Mouse (Mus musculus) adipocyte (in vitro differentiated cells): Measurements from ENCODE around the gene Mynn.
"Not testable (repeated sequence)": the region's sequence is repeated elsewhere in the genome, so short reads cannot be mapped to it uniquely, and the experiment has no call there.

ENCODE experiments used
- DNase-seq: peaks from one replicate; pipeline ENCODE4 v3.0.0-alpha.2; 2016; ENCODE audit warnings: low spot score

Mynn gene

GRCm38 (mm10) chr3:30602065-30602739 is at the start of gene Mynn:
Gene Mynn, plus strand, starts transcription at chr3:30602065.
- peak; percentile 98 for DNase-seq

DNA sequence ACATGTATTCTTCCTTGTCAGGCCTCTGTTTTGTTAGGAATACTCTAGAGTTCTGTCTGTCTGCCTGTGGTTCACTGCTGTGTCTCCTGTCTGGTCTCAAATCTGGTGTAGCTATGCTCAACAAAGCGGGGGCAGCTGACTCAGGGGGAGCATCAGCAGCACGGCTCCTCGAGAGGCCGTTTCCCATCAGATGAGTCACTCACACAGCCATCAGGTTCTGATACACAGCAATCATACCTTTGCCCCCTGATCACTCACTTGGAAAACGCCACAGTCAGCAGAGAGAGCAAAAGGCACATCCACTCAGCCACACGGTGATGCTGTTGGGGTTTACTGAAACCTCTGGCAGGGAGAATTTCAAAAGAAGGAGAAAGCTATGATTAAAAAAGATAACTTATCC is 48.1 kb upstream of the Mynn start:
- no peak for DNase-seq

DNA sequence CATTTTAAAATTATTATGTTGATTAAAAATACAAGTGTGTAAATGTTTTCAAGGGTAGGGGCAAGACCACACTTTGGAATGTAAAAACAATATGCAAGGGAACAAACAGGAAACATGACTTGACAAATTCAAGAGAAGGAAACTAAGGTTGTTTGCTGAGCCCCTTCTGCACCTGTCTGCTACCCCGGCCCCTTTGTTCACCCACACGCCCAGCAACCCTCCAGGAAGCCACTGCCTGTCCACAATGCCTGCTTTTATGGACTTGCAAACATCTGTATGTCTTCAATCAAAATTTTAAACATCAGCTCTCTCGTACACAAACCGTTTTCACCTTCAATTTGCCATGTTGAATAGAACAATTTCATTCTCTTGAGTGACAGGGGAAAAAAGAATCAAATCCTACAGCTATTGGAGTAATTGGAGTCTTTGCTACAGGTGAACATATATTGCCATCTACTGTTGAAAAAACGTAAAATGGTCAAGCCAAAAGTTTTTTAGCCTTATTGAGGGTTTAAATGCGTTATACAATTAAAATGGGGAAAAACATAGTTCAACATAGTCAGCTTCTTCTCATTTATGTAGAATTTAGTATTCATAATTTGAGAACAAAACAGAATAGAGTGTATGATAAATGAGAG is 41.1 kb upstream of the Mynn start:
- peak; percentile 71 for DNase-seq

DNA sequence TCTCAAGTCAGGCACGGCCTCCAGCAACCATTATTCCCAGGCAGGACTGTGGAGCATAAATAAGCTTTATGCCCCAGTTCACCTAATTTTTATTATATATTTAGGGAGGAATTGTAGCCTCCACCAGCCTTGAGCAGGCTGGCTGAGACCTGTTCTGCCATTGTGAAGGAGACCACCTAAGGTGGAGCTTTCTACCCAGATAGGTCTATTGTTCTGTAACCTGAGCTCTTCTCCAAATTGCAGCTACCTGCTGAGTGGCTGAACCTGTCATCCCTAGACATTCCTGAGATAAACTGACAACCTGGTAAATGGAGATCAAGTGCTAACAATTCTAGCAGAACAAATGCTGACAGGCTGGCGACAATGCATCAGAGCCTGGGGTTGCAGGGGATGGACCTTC is 35.5 kb upstream of the Mynn start:
- not testable (repeated sequence) for DNase-seq

DNA sequence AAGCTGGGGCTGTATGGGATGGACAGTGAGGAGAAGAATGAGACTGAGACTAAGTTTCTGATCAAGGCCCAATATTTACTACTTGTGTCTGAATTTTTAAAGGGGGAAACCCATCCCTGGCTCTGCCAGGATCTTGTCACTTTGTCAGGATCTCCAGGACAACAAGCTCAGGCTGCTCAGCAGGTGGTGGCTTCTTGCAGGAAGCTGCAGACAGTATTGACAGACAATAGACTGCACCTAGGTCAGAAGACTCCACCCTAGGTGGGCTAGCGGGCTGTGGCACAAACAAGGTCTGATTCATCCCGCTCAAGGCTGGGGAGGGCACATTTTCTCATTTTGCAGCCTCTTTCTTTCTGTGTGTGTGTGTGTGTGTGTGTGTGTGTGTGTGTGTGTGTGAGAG is 28.3 kb upstream of the Mynn start:
- no peak for DNase-seq

DNA sequence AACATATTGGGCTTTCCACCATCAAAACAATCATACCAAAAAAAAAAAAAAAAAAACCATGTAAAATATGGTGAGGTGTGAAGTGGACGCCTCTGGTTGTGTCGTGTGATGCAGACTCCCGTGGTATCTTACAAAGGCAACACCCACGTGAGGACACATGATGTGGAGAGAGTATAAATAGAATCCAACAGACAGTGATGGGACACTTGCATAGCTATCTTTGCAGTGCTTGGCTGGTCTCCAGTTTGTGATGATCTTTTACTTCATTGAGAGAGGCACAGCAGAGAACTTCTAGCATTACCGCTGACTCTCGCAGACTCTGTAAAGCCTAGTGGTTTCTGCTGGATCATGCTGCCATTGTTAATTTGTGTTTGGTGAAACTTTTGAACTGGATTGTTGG is 13.0 kb upstream of the Mynn start:
- DNase-seq: no peak

GRCm38 (mm10) chr3:30592418-30592853 is 9.4 kb upstream of the Mynn start:
- DNase-seq: peak; percentile 82

DNA sequence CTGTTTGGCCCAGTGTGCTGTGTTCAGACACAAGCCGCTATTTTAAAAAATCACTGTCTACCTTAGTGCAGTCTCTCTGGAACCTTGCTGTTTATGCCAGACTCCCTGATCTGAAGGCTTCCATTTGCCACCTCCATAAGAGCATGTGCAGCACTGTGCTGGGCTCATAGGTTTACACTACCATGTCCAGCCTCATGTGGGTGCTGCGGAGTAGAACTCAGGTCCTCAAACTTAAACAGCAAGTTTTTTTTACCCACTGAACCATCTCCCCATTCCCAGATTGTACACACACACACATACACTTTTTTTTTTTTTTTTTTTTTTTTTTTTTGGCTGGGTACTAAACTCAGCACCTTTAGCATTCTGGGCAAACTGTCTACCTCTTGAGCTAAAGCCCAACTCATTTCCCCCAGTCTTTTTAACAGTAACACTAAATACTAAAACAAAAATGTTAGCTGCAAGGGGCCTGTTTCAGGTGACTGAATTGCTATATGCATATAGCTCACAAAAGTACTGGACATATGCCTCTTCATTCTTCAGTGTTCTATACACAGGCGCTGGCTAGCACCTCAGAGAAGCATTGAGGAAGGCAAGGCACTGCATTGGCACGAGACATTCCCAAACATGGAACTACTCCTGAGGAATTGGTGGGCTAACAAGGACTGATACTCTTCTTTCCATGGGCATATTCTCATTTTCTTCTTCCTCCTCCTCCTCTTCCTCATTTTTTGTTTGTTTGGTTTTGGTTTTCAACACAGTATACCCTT is 8.0 kb upstream of the Mynn start:
- peak; percentile 34 for DNase-seq

DNA sequence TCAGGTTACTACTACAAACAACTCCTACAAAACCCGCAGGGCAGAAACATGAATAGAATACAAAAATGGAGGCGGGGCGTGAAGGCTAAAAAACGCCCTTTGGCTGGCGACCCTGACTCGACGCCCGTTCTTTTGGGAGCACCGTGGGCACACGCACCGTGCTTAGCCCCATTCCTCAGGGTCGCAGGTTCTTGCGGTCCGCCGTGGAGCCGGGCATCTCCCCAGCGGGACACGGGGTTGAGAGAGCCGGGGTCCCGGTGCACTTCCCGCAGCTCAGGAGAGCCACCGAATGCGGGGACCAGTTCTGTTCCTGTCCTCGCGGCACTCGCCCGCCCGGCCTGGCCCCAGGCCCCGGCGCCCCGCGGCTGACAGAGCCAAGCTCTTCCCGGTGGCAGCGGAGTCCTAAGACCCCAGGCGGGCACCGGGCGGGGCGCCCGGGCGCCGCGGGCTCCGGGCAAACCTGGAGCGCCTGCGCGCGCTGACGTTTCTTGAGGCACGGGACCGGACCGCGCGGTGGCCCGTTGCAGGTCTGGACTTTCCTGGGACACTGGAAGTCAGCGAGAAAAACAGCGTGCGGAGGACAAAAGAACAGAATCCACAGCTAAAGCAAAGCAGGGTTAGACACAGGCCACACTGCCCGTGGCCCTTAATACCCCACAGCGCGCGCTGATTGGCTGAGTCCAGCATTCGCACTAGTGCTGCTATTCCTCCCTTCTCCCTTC is 6.6 kb upstream of the Mynn start:
- DNase-seq: no peak

- no peak for DNase-seq
These were observed 4.6 kb upstream of the Mynn start for GRCm38 (mm10) chr3:30597271-30597670.

DNA sequence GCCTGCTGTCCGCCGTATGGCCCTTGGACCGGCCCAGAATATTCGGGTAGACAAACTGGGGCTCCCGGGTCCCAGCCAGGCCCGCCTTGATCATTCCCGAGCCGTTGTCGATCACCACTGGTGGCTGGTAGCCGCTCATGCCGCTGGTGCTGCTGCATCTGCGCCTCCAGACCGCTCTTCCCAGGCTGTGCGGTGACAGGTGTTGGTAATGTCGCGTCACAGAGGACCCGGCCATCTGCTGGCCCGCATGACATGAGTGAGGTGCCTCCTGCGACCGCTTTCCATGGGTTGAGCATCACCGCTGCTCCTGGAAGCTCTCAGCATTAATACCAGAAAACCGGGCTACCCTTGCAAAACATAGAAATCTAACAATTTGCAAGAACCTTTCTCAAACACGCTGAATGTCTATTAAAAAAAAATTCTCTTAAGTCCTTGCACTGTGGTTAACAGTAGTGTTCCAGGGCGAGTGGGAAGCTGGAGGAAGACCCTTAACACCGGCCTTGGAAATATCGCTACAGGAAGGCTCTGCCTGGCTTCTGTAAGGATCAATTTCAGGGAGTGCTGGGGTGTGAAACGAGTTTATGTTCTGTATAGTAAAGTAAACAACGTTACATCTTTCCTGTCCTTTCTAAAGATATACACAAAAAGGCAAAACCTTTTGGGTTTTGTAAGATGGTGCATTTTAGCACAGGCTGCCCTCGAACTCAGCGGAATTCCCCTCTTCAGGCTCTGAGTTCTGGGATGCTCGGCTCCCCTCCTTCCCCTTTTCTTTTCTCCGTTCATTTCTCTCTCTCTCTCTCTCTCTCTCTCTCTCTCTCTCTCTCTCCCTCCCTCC is 1.9 kb upstream of the Mynn start, which contains the start of gene Actrt3:
Actrt3 (minus strand) TSS at position 229 of the 835 bp plus-strand sequence.
- no peak for DNase-seq

DNA sequence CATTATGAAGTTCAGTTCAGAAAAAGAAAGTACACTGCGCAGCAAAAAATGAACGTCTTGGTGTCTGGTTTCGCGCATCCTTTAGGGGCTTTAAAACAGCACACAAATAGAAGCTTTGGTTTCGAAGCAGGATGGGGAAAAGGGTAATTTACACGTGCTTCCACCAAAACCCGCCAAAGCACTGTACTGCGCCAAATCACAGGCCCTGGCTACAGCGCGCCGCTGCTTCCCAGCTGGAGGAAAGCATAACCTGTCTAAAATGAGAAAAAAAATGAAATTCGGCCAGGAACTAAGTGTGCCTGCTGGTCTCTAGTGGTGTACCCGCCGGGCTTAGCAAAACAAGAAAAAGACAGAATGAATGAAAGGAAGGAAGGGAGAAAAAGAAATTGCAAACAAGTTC is 1.1 kb upstream of the Mynn start:
- DNase-seq: no peak

GRCm38 (mm10) chr3:30601175-30601574 is 690 bp upstream of the Mynn start:
- DNase-seq: peak; percentile 87

- DNase-seq: no peak
These were observed 228 bp upstream of the Mynn start for GRCm38 (mm10) chr3:30601610-30602064.

DNA sequence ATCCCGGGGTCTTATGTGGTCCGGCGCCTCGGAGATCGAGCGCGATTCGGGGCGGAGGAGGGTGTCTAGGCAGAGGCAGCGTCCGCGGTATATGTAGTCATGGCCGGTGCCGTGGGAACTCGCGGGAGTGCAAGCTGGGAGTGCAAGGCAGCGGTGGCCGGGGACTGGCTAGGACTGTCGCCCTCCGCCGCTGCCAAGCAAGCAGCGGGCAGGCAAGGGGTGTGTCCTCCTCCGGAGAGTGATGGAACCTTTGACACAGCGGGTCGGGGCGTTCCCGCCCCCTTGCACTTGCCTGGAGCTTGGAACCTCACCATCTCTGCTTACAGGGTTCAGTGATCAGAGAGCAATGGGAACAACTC is 854 bp downstream of the Mynn start:
- DNase-seq: peak; percentile 94

DNA sequence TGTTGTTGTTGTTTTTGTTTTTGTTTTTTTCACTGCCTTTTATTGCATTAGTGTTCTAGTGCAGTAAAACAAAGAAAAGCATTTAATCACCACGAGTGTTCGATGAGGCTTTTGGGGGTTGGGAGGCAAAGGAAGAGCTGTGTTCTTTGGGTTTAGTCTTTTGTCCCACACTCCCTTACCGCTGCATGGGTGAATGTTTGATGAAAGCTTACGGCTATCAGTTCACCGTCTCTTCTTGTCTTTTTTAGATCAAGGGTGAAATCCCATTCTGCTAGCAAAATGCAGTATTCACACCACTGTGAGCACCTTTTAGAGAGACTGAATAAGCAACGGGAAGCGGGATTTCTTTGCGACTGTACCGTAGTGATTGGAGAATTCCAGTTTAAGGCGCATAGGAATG is 1.4 kb downstream of the Mynn start:
- peak; percentile 50 for DNase-seq

DNA sequence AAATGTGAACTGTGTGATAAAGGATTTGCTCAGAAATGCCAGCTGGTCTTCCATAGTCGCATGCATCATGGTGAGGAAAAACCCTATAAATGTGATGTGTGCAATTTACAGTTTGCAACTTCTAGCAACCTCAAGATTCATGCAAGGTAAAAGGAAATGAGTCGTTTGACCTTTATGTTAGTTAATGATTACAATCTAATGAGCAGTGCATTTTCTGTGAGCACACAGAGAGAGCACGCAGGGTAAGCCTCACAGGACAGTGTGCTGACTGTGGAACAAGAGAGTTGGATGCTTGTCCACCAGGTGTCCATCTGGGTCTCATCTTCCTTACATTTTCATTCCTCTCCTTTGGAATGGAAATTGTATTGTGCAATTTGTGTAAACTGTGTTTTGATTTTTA is 7.1 kb downstream of the Mynn start:
- no peak for DNase-seq

DNA sequence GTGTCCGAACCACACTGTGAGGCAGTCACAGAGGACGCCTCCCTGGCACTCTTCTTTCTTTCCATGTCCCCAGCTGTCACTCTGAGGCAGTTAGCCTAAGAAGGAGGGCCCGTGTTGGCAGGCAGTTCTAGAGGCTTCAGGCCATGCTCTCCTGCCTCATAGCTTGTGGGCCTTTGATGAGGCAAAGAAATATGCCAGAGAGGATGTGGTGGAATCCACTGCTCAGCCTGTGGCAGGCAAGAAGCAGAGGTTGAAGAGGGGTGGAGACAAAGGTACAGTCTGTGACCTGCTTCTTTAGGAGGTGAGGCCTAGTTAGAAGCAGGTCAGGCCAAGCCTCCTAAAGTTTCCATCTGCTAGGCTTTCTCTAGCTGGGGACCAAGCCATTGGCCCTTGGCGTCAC is 9.1 kb downstream of the Mynn start:
- no peak for DNase-seq

DNA sequence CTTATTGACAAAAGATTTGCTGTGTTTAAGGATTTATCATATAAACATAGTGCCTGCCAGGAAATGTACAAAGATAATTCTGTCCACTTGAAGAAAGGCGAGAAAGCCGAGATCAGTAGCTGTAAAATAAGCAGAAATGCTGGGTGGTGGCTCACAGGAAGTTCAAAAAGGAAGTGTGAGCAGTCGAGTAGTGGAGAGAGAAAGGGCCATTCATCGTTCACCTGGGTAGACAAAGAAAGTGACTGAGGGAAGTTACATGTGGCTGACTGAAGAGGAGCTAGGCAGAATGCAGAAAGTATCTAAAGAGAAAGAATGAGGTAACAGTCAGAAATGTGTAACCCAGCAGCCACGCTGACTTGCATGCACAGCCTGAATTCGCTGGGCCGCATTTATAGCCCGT is 18.3 kb downstream of the Mynn start:
- no peak for DNase-seq

DNA sequence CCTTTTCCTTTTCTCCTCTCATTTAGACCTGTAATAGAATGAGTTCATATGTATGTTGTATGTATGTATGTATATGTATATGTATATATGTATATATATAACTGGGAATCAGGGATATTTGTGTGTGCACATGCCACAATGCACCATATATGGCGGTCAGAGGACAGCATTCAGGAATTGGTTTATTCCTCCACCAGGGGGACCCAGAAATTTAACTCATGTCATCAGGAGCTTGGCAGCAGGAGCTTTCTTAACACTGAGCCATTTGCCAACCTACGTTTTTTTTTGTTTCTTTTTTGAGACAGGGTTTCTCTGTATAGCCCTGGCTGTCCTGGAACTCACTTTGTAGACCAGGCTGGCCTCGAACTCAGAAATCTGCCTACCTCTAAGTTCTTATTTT is 31.8 kb downstream of the Mynn start:
- DNase-seq: peak; percentile 40

- DNase-seq: no peak
These were observed 33.8 kb downstream of the Mynn start for GRCm38 (mm10) chr3:30635629-30636028.

DNA sequence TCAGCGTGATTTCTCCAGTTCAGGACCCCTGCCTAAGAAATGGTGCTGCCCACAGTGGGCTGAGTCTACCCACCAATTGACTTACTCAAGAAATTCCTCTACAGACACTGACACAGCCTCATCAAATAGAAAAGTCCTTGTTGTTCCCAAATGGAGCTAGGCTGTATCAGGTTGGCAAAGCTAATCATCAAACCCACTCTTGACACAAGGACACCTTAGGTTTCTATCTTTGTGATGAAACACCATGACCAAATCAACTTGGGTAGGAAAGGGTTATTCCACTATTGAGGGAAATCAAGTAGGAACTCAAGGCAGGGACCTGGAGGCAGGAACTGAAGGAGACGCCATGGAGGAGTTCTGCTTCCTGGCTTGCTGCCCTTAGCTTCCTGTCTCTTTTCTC is 42.3 kb downstream of the Mynn start, which contains the start of gene Lrriq4:
Lrriq4 (plus strand) TSS at position 301 of the 400 bp plus-strand sequence.
- DNase-seq: no peak
